Mouse (Mus musculus) ES-E14 (cell line): Measurements from ENCODE around the gene Fars2.

Source experiments
- CHD2 ChIP-seq: IDR thresholded peaks from 2 replicates; pipeline ENCODE4 v1.6.1; 2014; ENCODE audit warnings: mild to moderate bottlenecking, low read depth, low read length, inconsistent platforms
- ZC3H11A ChIP-seq: IDR thresholded peaks from 2 replicates; pipeline ENCODE4 v1.6.1; 2012; ENCODE audit warnings: low read depth, mild to moderate bottlenecking, inconsistent platforms, low read length, borderline replicate concordance
- ZNF384 ChIP-seq: IDR thresholded peaks from 2 replicates; pipeline ENCODE4 v1.6.1; 2012; ENCODE audit warnings: low read depth, low read length, inconsistent platforms

GRCm38 (mm10) chr13:36606717-36607116 is 489.5 kb downstream of the Fars2 start:
- TF ChIP-seq ZNF384 (no peak), CHD2 (no peak), ZC3H11A (no peak)
